ENCODE assay signal across 8 mouse cellular contexts in genomic region chr9:64810822-64811537, GRCm38 (mm10). TPM values are rescaled to one million over a fixed set of nuclear protein-coding genes. Genes with fewer than 3 reads are reported as not detected.
DNase-seq lines count a peak whose midpoint lies in the region; ATAC-seq and TF ChIP-seq lines count a peak whose summit lies in the region.

TSS of gene Dennd4a (plus strand) at chr9:64811340.

- H3K9ac ChIP-seq in hindbrain, embryonic 13.5 days, result peak within 1 kb of the TSS; percentile 92

- CTCF ChIA-PET in Patski (lab: Charles Lee), result interaction anchor here (1.2 kb wide), 1 partner anchor 13 kb away, joined by 3 read pairs; no protein-coding TSS in a partner anchor

- ATAC-seq in Patski, result peak; percentile 93
- ATAC-seq in hindbrain, embryonic 13.5 days (ENCODE audit: low FRiP score), result peak; percentile 98

- H3K4me1 ChIP-seq in hindbrain, embryonic 13.5 days (replicated peaks), result peaks cover 13% of the 10 kb centered on the region

- no peaks in the 10 kb centered on the region for H3K27me3 ChIP-seq in Patski
- no peaks in the 10 kb centered on the region for H3K27me3 ChIP-seq in hindbrain, embryonic 13.5 days

- peak within 1 kb of the TSS; percentile 69 for H3K4me2 ChIP-seq in hindbrain, embryonic 13.5 days

- no peaks in the 10 kb centered on the region for H3K36me3 ChIP-seq in hindbrain, embryonic 13.5 days

- in situ Hi-C loops in Patski (cut with MboI; ENCODE audit: low pct_unique_long_range_greater_than_20kb), result no loop called here

- 0% methylated on average over 49 of the region's 51 CpGs for WGBS in hindbrain, embryonic 13.5 days

- DNase-seq in Patski (ENCODE audit: low read depth, low spot score), result peak; percentile 90
- DNase-seq in cerebellum, postnatal 14 days, result peak; percentile 99
- peak; percentile 97 to 98 for DNase-seq in frontal cortex, postnatal 14 days (ENCODE audit: low spot score in 2 of 2)
- DNase-seq in layer of hippocampus, postnatal 25 days (ENCODE audit: extremely low spot score in 1 of 2, low spot score in 1 of 2), result peak; percentile 92 to 98
- peak; percentile 98 for DNase-seq in lung, postnatal 25 days (ENCODE audit: low spot score)
- DNase-seq in retina, embryonic 14.5 days (ENCODE audit: low spot score), result peak; percentile 99
- peak; percentile 98 for DNase-seq in thymus, postnatal 4 days

- no peaks in the 10 kb centered on the region for H3K9me3 ChIP-seq in hindbrain, embryonic 13.5 days

- H3K4me3 ChIP-seq in hindbrain, embryonic 13.5 days, result peak within 1 kb of the TSS; percentile 79

- H3K27ac ChIP-seq in hindbrain, embryonic 13.5 days, result peak within 1 kb of the TSS; percentile 98

- TF ChIP-seq CTCF in Patski (IDR thresholded peaks at IDR 0.05), result no peak

- POLR2A ChIA-PET in Patski (lab: Charles Lee), result interaction anchor here (0.8 to 1.4 kb wide), 3 partner anchors 19 to 92 kb away, joined by 3 to 6 read pairs (median 5); no protein-coding TSS in a partner anchor

RNA-seq across cellular contexts. Expression of gene Dennd4a, which starts in this region (rescaled TPM):
- polyA plus RNA-seq in Patski (2021), result 9.0 TPM
- 9.4 and 10.0 TPM in 2 replicates for polyA plus RNA-seq in hindbrain, embryonic 13.5 days (2015; fragmentation: Nextera tagmentation; extraction: Ambion mirVana)
- 10 to 100 TPM; 37.2 to 43.1 TPM for total RNA-seq in layer of hippocampus, postnatal 25 days (2021)

Comparison
In these comparisons a context has a peak if more than half of its experiments do, and no peak if none do; other contexts are left out.
1. Peak in every context shown above with its lines: DNase-seq, ATAC-seq, H3K4me3 ChIP-seq and H3K27ac ChIP-seq.